Mouse (Mus musculus) kidney, embryonic 14.5 days (tissue): ENCODE results near the gene Tubg1. TPM values are rescaled to one million over a fixed set of nuclear protein-coding genes. Genes with fewer than 3 reads are reported as not detected.

Experiments used
- ATAC-seq: fragments of 200-750 bp; cut with Nextera tagmentation; 2 replicates; pipeline ENCODE4 v1.8.0; 2017; ENCODE audit warnings: moderate number of reproducible peaks, mild to moderate bottlenecking, moderate TSS enrichment, moderate library complexity; ENCODE audit not compliant: low FRiP score, low TSS enrichment
- H3K27ac ChIP-seq: fragments of 300-500 bp; sonication (generic); 2 replicates; pipeline ENCODE4 v1.5.1; 2014; ENCODE audit warnings: low read depth, mild to moderate bottlenecking, low read length, moderate library complexity, mixed read lengths
- H3K27me3 ChIP-seq: fragments of 300-500 bp; sonication (generic); 2 replicates; pipeline ENCODE4 v1.6.1; 2014; ENCODE audit warnings: mild to moderate bottlenecking, low read length; ENCODE audit not compliant: control insufficient read depth, insufficient read depth
- H3K36me3 ChIP-seq: fragments of 300-500 bp; sonication (generic); 2 replicates; pipeline ENCODE4 v1.6.1; 2014; ENCODE audit warnings: low read length, mixed read lengths; ENCODE audit not compliant: control insufficient read depth, insufficient read depth
- H3K4me1 ChIP-seq: fragments of 300-500 bp; sonication (generic); 2 replicates; pipeline ENCODE4 v1.6.1; 2014; ENCODE audit warnings: low read length, mixed read lengths; ENCODE audit not compliant: control insufficient read depth, insufficient read depth
- H3K4me2 ChIP-seq: fragments of 300-500 bp; sonication (generic); replicated peaks from 2 replicates; pipeline ENCODE4 v1.6.1; 2014; ENCODE audit warnings: low read depth, mild to moderate bottlenecking, low read length
- H3K4me3 ChIP-seq: fragments of 300-500 bp; sonication (generic); 2 replicates; pipeline ENCODE4 v1.5.1; 2014; ENCODE audit warnings: mild to moderate bottlenecking, low read length
- H3K9ac ChIP-seq: fragments of 300-500 bp; sonication (generic); 2 replicates; pipeline ENCODE4 v1.6.1; 2014; ENCODE audit warnings: low read depth, mild to moderate bottlenecking, low read length, moderate library complexity
- H3K9me3 ChIP-seq: fragments of 300-500 bp; sonication (generic); 2 replicates; pipeline ENCODE4 v1.6.1; 2016; ENCODE audit warnings: low read length; ENCODE audit not compliant: control insufficient read depth
- WGBS: fragments of 180-500 bp; shearing (Covaris S2); extraction: QIAGEN DNeasy Blood & Tissue Kit; methylation state at CpG from one replicate; pipeline ENCODE4 v1.1.7; 2014; 5-methylcytosine and 5-hydroxymethylcytosine counted together
- polyA plus RNA-seq: library from polyadenylated mRNA; unstranded; fragments of >200 nt; fragmentation: Nextera tagmentation; extraction: Ambion mirVana; gene quantifications from 2 replicates; pipeline ENCODE4 v1.2.1, GENCODE M21; 2014

Tubg1 gene
- polyA plus RNA-seq, 1 experiment from 2014 or later, result 95.4 TPM

- no peak overlapping the region for H3K9ac ChIP-seq
- no peak overlapping the region for H3K4me2 ChIP-seq
- H3K9me3 ChIP-seq, result no peaks in the 10 kb centered on the region
- H3K36me3 ChIP-seq, result peaks cover 59% of the 10 kb centered on the region
- peaks cover 17% of the 10 kb centered on the region for H3K4me1 ChIP-seq
- no peak overlapping the region for H3K4me3 ChIP-seq
- no peak for ATAC-seq
- WGBS, result 86% methylated on average over 1 of the region's 1 CpGs
- H3K27ac ChIP-seq, result no peak overlapping the region
- no peaks in the 10 kb centered on the region for H3K27me3 ChIP-seq
Measured at GRCm38 (mm10) chr11:101089931-101090330, 29.8 kb upstream of the Tubg1 start.

GRCm38 (mm10) chr11:101094930-101095313, 24.8 kb upstream of the Tubg1 start:
- peak; percentile 36 for ATAC-seq
- Histone ChIP-seq H3K4me3 (peak overlapping the region; percentile 50), H3K4me1 (peaks cover 10% of the 10 kb centered on the region; the same call in 1 of the 2 replicates), H3K27me3 (no peaks in the 10 kb centered on the region), H3K36me3 (peaks cover 70% of the 10 kb centered on the region), H3K27ac (no peak overlapping the region), H3K9ac (peak overlapping the region; percentile 81), H3K4me2 (peak overlapping the region; percentile 89), H3K9me3 (no peaks in the 10 kb centered on the region)
- 1% methylated on average over 17 of the region's 18 CpGs for WGBS

GRCm38 (mm10) chr11:101095314-101096024, 24.3 kb upstream of the Tubg1 start, which contains the start of gene Psmc3ip:
TSS of gene Psmc3ip (minus strand) at chr11:101095436.
- Histone ChIP-seq H3K4me1 (peaks cover 10% of the 10 kb centered on the region; the same call in 1 of the 2 replicates), H3K9me3 (no peaks in the 10 kb centered on the region)
- WGBS, result under 1% methylated on average over 43 of the region's 43 CpGs

GRCm38 (mm10) chr11:101098231-101098630, 21.5 kb upstream of the Tubg1 start:
- no peak overlapping the region for H3K27ac ChIP-seq
- peaks cover 10% of the 10 kb centered on the region; the same call in 1 of the 2 replicates for H3K4me1 ChIP-seq
- H3K27me3 ChIP-seq, result no peaks in the 10 kb centered on the region
- 78% methylated on average over 8 of the region's 8 CpGs for WGBS
- no peak overlapping the region for H3K4me2 ChIP-seq
- ATAC-seq, result no peak
- H3K9me3 ChIP-seq, result no peaks in the 10 kb centered on the region
- H3K4me3 ChIP-seq, result no peak overlapping the region
- peaks cover 68% of the 10 kb centered on the region for H3K36me3 ChIP-seq
- H3K9ac ChIP-seq, result no peak overlapping the region

More at GRCm38 (mm10) chr11:101095314-101096024, 24.3 kb upstream of the Tubg1 start, which contains the start of gene Psmc3ip:
- Histone ChIP-seq H3K36me3 (peaks cover 70% of the 10 kb centered on the region), H3K4me2 (peak within 1 kb of the TSS; percentile 89), H3K9ac (peak within 1 kb of the TSS; percentile 81), H3K4me3 (peak within 1 kb of the TSS; percentile 50), H3K27ac (peak within 1 kb of the TSS; percentile 73), H3K27me3 (no peaks in the 10 kb centered on the region)
- ATAC-seq, result peak; percentile 96

GRCm38 (mm10) chr11:101103011-101103410, 16.7 kb upstream of the Tubg1 start:
- no peak for ATAC-seq

GRCm38 (mm10) chr11:101109351-101109750, 10.4 kb upstream of the Tubg1 start:
- Histone ChIP-seq H3K27ac (no peak overlapping the region), H3K9ac (no peak overlapping the region), H3K36me3 (peaks cover 10% of the 10 kb centered on the region; the same call in 1 of the 2 replicates), H3K4me2 (no peak overlapping the region), H3K9me3 (no peaks in the 10 kb centered on the region), H3K27me3 (no peaks in the 10 kb centered on the region), H3K4me1 (no peaks in the 10 kb centered on the region), H3K4me3 (no peak overlapping the region)
- 84% methylated on average over 4 of the region's 4 CpGs for WGBS
- no peak for ATAC-seq

More at GRCm38 (mm10) chr11:101103011-101103410, 16.7 kb upstream of the Tubg1 start:
- Histone ChIP-seq H3K4me1 (no peaks in the 10 kb centered on the region), H3K4me3 (no peak overlapping the region), H3K27me3 (no peaks in the 10 kb centered on the region), H3K27ac (no peak overlapping the region), H3K4me2 (no peak overlapping the region), H3K9ac (no peak overlapping the region), H3K9me3 (no peaks in the 10 kb centered on the region), H3K36me3 (peaks cover 69% of the 10 kb centered on the region)
- 93% methylated on average over 5 of the region's 5 CpGs for WGBS

- WGBS, result 56% methylated on average over 5 of the region's 5 CpGs
- H3K4me2 ChIP-seq, result no peak overlapping the region
- no peak overlapping the region for H3K9ac ChIP-seq
Measured at GRCm38 (mm10) chr11:101110708-101111107, 9.0 kb upstream of the Tubg1 start.

GRCm38 (mm10) chr11:101111178-101111577, 8.6 kb upstream of the Tubg1 start:
- H3K9me3 ChIP-seq, result no peaks in the 10 kb centered on the region
- 91% methylated on average over 4 of the region's 4 CpGs for WGBS
- no peak for ATAC-seq

More at GRCm38 (mm10) chr11:101110708-101111107, 9.0 kb upstream of the Tubg1 start:
- no peak overlapping the region for H3K27ac ChIP-seq
- H3K4me1 ChIP-seq, result peaks cover under 1% of the 10 kb centered on the region; the same call in 1 of the 2 replicates
- no peaks in the 10 kb centered on the region for H3K36me3 ChIP-seq
- H3K4me3 ChIP-seq, result no peak overlapping the region
- H3K9me3 ChIP-seq, result no peaks in the 10 kb centered on the region
- no peak for ATAC-seq
- H3K27me3 ChIP-seq, result no peaks in the 10 kb centered on the region

GRCm38 (mm10) chr11:101112186-101112585, 7.6 kb upstream of the Tubg1 start:
- no peak for ATAC-seq
- Histone ChIP-seq H3K4me2 (no peak overlapping the region), H3K36me3 (peaks cover 6% of the 10 kb centered on the region; the same call in 1 of the 2 replicates), H3K27me3 (no peaks in the 10 kb centered on the region), H3K4me1 (peaks cover 3% of the 10 kb centered on the region; the same call in 1 of the 2 replicates), H3K9ac (no peak overlapping the region), H3K9me3 (no peaks in the 10 kb centered on the region), H3K27ac (no peak overlapping the region), H3K4me3 (no peak overlapping the region)
- WGBS, result 93% methylated on average over 3 of the region's 3 CpGs

More at GRCm38 (mm10) chr11:101111178-101111577, 8.6 kb upstream of the Tubg1 start:
- Histone ChIP-seq H3K4me2 (no peak overlapping the region), H3K4me1 (peaks cover 3% of the 10 kb centered on the region; the same call in 1 of the 2 replicates), H3K4me3 (no peak overlapping the region), H3K27ac (no peak overlapping the region), H3K36me3 (no peaks in the 10 kb centered on the region), H3K9ac (no peak overlapping the region), H3K27me3 (no peaks in the 10 kb centered on the region)
